Mouse (Mus musculus): ENCODE measurements at regions not wholly inside any gene's neighbourhood (a gene's known extent, or its start where the extent isn't known, plus 50 kb on each side); places are given as distances from the start of the nearest gene placed in this dataset.

DNA sequence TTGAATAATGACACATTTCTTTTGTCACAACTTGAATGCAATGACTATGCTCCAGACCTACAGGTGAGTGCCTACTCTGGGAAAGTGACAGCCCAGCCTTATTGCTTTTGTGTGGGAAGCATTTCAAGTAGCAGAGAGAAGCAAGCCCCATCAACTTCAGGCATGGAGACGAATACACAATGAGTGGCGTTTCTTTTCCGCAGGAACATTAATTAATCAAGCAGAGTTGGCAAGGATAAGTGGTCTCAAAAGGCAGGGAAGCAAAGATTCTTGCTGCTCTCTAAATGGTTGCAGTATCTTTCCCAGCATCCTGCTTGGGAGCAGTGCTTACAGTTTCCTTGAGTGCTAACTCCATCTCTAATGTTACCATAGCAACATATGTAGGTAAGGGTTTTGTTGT is 285.6 kb upstream of the Pkdcc start:
- H3K27me3 ChIP-seq (ENCODE audit: control insufficient read depth, insufficient read depth, low read length) = no peaks in the 10 kb centered on the region
- H3K4me3 ChIP-seq (ENCODE audit: low read depth, low read length) = no peak overlapping the region
- no peaks in the 10 kb centered on the region for H3K4me1 ChIP-seq (ENCODE audit: control insufficient read depth, insufficient read depth, low read length)
- ATAC-seq (ENCODE audit: insufficient read depth, low FRiP score, low TSS enrichment) (no peak), DNase-seq (ENCODE audit: low spot score) (no peak)
- WGBS = 59% methylated on average over 3 of the region's 3 CpGs
- H3K27ac ChIP-seq (ENCODE audit: low read depth, low read length) = no peak overlapping the region
- H3K9ac ChIP-seq (ENCODE audit: low read length) = no peak overlapping the region
- H3K9me3 ChIP-seq (ENCODE audit: control insufficient read depth, low read length) = no peaks in the 10 kb centered on the region
- H3K4me2 ChIP-seq (ENCODE audit: low read depth) = no peak overlapping the region
- H3K36me3 ChIP-seq (ENCODE audit: control insufficient read depth, insufficient read depth, low read length) = no peaks in the 10 kb centered on the region

DNA sequence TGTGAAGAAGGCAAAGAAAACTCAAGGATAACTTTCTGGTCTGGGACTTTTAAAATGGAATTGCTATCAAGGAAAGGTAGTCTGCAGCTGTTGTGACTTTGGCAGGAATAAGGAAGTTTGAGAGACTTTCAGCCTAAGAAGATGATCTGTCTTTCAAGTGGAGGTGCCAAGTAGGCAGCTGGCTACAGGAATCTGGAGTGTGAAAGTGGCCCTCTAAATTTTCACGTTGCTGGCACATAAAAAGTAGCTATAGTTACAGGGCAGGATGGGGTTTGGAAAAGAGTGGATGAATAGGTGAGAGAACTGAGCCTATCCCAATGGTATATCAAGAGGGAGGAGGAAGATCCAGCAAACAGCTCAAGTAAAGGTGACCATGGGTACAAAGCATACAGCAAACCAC is 284.4 kb upstream of the Pkdcc start:
- ATAC-seq (ENCODE audit: insufficient read depth, low FRiP score, low TSS enrichment) (no peak), DNase-seq (ENCODE audit: low spot score) (no peak)
- H3K27ac ChIP-seq (ENCODE audit: low read depth, low read length) = no peak overlapping the region
- H3K9me3 ChIP-seq (ENCODE audit: control insufficient read depth, low read length) = no peaks in the 10 kb centered on the region
- no peak overlapping the region for H3K9ac ChIP-seq (ENCODE audit: low read length)
- no peaks in the 10 kb centered on the region for H3K4me1 ChIP-seq (ENCODE audit: control insufficient read depth, insufficient read depth, low read length)
- 47% methylated on average over 1 of the region's 1 CpGs for WGBS
- H3K4me3 ChIP-seq (ENCODE audit: low read depth, low read length) = no peak overlapping the region
- H3K36me3 ChIP-seq (ENCODE audit: control insufficient read depth, insufficient read depth, low read length) = no peaks in the 10 kb centered on the region
- H3K27me3 ChIP-seq (ENCODE audit: control insufficient read depth, insufficient read depth, low read length) = no peaks in the 10 kb centered on the region
- no peak overlapping the region for H3K4me2 ChIP-seq (ENCODE audit: low read depth)

DNA sequence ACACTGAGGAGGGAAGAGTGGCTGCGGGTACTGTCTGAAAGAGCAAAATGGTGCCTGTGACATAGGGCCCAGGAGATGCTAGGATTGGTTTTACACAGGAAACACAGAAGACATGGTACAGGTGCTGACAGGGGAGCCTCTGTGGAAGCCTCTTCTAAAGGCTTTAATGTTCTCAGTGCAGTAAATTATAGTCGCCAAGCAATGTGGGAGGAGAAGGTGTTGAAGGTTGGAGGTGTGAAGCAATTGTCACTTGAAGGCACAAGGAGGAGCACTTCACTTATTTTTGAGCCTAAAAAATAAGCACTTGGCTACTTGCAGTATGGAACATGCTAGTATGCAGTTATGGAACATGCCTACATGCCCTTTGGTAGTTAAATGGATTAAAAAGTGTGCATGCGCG is 283.6 kb upstream of the Pkdcc start:
- H3K36me3 ChIP-seq (ENCODE audit: control insufficient read depth, insufficient read depth, low read length) = no peaks in the 10 kb centered on the region
- H3K9ac ChIP-seq (ENCODE audit: low read length) = no peak overlapping the region
- H3K4me3 ChIP-seq (ENCODE audit: low read depth, low read length) = no peak overlapping the region
- no peak overlapping the region for H3K4me2 ChIP-seq (ENCODE audit: low read depth)
- no peak overlapping the region for H3K27ac ChIP-seq (ENCODE audit: low read depth, low read length)
- 83% methylated on average over 4 of the region's 4 CpGs for WGBS
- DNase-seq (ENCODE audit: low spot score) (no peak), ATAC-seq (ENCODE audit: insufficient read depth, low FRiP score, low TSS enrichment) (no peak)
- no peaks in the 10 kb centered on the region for H3K9me3 ChIP-seq (ENCODE audit: control insufficient read depth, low read length)
- no peaks in the 10 kb centered on the region for H3K4me1 ChIP-seq (ENCODE audit: control insufficient read depth, insufficient read depth, low read length)
- no peaks in the 10 kb centered on the region for H3K27me3 ChIP-seq (ENCODE audit: control insufficient read depth, insufficient read depth, low read length)

DNA sequence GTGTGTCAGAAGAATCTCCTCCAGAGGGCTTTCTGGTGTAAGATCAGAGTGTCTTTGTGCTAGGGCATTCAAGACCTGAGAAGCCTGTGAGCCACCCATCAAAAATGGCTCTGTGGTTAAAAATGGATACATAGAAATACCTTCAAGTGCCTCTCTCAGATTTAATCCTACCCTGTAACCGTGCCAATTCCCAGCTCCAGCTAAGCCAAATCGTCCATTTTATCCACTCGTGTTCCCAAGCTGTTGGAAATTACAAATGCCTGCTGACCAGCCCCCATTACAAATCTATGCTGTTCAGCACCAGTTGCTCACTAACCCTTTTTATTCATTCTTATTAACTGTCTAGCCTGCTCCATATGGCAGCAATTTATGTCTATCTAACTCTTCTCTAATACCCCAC is 278.3 kb upstream of the Pkdcc start:
- Histone ChIP-seq H3K36me3 (ENCODE audit: control insufficient read depth, insufficient read depth, low read length) (no peaks in the 10 kb centered on the region), H3K27me3 (ENCODE audit: control insufficient read depth, insufficient read depth, low read length) (no peaks in the 10 kb centered on the region), H3K9ac (ENCODE audit: low read length) (no peak overlapping the region), H3K4me1 (ENCODE audit: control insufficient read depth, insufficient read depth, low read length) (no peaks in the 10 kb centered on the region), H3K4me3 (ENCODE audit: low read depth, low read length) (no peak overlapping the region), H3K4me2 (ENCODE audit: low read depth) (no peak overlapping the region), H3K9me3 (ENCODE audit: control insufficient read depth, low read length) (no peaks in the 10 kb centered on the region), H3K27ac (ENCODE audit: low read depth, low read length) (no peak overlapping the region)
- no peak for DNase-seq (ENCODE audit: low spot score)
- no peak for ATAC-seq (ENCODE audit: insufficient read depth, low FRiP score, low TSS enrichment)
- 81% methylated on average over 3 of the region's 3 CpGs for WGBS

DNA sequence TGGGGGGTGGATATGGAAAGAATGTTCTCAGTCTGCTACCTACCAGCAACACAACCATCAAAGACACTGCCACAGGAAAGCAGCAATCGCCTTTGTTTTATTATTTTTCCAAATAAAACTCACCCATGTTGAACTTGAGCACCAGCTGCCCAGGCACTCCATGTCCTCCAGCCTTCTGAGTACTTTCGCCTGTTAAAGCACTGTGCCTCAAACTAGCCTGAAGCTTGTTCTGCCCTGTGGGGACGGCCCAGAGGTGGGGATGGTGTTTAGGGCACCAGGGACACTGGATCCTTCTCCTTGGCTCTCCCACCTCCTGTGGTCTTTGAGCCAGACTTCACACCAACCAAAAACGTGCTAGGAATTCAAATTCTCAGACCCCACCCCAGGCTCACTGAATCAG is 269.0 kb upstream of the Pkdcc start:
- no peaks in the 10 kb centered on the region for H3K27me3 ChIP-seq (ENCODE audit: control insufficient read depth, insufficient read depth, low read length)
- no peak overlapping the region for H3K27ac ChIP-seq (ENCODE audit: low read depth, low read length)
- no peaks in the 10 kb centered on the region for H3K36me3 ChIP-seq (ENCODE audit: control insufficient read depth, insufficient read depth, low read length)
- no peak overlapping the region for H3K9ac ChIP-seq (ENCODE audit: low read length)
- WGBS = 63% methylated on average over 4 of the region's 4 CpGs
- ATAC-seq (ENCODE audit: insufficient read depth, low FRiP score, low TSS enrichment) (no peak), DNase-seq (ENCODE audit: low spot score) (no peak)
- no peak overlapping the region for H3K4me3 ChIP-seq (ENCODE audit: low read depth, low read length)
- no peaks in the 10 kb centered on the region for H3K9me3 ChIP-seq (ENCODE audit: control insufficient read depth, low read length)
- no peak overlapping the region for H3K4me2 ChIP-seq (ENCODE audit: low read depth)
- H3K4me1 ChIP-seq (ENCODE audit: control insufficient read depth, insufficient read depth, low read length) = no peaks in the 10 kb centered on the region

DNA sequence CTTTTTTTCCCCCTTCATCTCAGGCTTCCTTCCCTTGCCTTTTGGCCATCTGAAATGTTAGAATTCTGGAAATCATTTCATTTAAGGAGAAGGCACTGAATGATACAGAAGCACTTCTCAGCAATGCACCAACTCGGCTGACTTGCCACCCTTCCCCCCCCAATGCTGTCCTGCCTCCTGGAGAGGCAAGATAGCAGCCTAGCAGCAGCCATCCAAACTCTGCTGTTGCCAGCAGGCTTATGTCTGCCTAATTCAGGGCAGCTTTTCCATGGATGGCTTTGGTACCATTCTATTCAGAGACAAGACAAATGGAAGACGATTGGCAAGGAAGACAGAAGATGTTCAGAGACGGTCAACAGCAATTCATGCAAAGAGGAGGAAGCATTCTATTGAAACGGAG is 265.3 kb upstream of the Pkdcc start:
- H3K27me3 ChIP-seq (ENCODE audit: control insufficient read depth, insufficient read depth, low read length) = no peaks in the 10 kb centered on the region
- H3K9ac ChIP-seq (ENCODE audit: low read length) = no peak overlapping the region
- DNase-seq (ENCODE audit: low spot score) = no peak
- 69% methylated on average over 4 of the region's 4 CpGs for WGBS
- no peak overlapping the region for H3K4me2 ChIP-seq (ENCODE audit: low read depth)
- no peaks in the 10 kb centered on the region for H3K36me3 ChIP-seq (ENCODE audit: control insufficient read depth, insufficient read depth, low read length)
- no peak for ATAC-seq (ENCODE audit: insufficient read depth, low FRiP score, low TSS enrichment)
- no peaks in the 10 kb centered on the region for H3K4me1 ChIP-seq (ENCODE audit: control insufficient read depth, insufficient read depth, low read length)
- H3K4me3 ChIP-seq (ENCODE audit: low read depth, low read length) = no peak overlapping the region
- no peak overlapping the region for H3K27ac ChIP-seq (ENCODE audit: low read depth, low read length)
- H3K9me3 ChIP-seq (ENCODE audit: control insufficient read depth, low read length) = no peaks in the 10 kb centered on the region

DNA sequence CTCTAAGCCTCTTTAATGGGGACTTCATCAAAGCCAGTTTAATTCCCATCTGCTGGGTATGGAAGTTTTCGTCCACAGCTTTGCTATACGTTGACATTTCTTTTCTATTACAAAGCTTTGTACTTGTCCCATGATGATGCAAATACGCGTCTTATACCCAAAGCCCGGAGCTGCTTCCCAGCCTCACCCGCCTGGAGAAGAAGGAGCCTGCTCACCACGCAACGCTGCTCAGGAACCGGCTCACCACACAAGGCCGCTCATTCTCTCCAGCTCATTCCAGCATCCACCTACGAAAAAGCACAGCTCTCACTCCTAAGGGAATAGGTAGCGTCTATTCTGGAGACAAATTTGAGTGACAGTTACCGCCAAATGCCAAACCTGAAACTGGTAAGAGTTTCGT is 264.8 kb upstream of the Pkdcc start:
- no peaks in the 10 kb centered on the region for H3K27me3 ChIP-seq (ENCODE audit: control insufficient read depth, insufficient read depth, low read length)
- no peaks in the 10 kb centered on the region for H3K36me3 ChIP-seq (ENCODE audit: control insufficient read depth, insufficient read depth, low read length)
- 91% methylated on average over 14 of the region's 14 CpGs for WGBS
- H3K4me1 ChIP-seq (ENCODE audit: control insufficient read depth, insufficient read depth, low read length) = no peaks in the 10 kb centered on the region
- H3K9me3 ChIP-seq (ENCODE audit: control insufficient read depth, low read length) = no peaks in the 10 kb centered on the region
- H3K9ac ChIP-seq (ENCODE audit: low read length) = no peak overlapping the region
- no peak overlapping the region for H3K4me2 ChIP-seq (ENCODE audit: low read depth)
- H3K27ac ChIP-seq (ENCODE audit: low read depth, low read length) = no peak overlapping the region
- no peak for ATAC-seq (ENCODE audit: insufficient read depth, low FRiP score, low TSS enrichment)
- H3K4me3 ChIP-seq (ENCODE audit: low read depth, low read length) = no peak overlapping the region
- no peak for DNase-seq (ENCODE audit: low spot score)

DNA sequence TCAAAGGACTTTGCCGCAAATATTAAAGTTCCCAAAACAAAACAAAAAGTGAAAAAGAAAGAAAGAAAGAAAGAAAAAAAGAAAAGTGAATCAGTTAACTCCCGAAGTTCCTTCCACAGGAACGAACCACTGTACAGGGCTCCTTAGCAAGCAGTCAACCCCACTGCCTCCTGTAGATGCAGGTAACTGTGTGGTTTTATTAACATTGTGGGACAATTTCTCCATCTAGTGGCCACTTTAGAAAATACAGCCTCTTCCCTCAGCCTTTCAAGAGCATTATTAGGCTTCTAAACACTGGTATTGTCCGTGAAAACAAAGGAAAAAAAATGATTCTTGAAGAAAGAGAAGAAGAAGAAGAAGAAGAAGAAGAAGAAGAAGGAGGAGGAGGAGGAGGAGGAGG is 257.7 kb upstream of the Pkdcc start:
- H3K27me3 ChIP-seq (ENCODE audit: control insufficient read depth, insufficient read depth, low read length) = no peaks in the 10 kb centered on the region
- ATAC-seq (ENCODE audit: insufficient read depth, low FRiP score, low TSS enrichment) (no peak; the same call in 1 of the 2 replicates), DNase-seq (ENCODE audit: low spot score) (peak; percentile 43)
- no peaks in the 10 kb centered on the region for H3K4me1 ChIP-seq (ENCODE audit: control insufficient read depth, insufficient read depth, low read length)
- no peak overlapping the region for H3K27ac ChIP-seq (ENCODE audit: low read depth, low read length)
- no peak overlapping the region for H3K4me3 ChIP-seq (ENCODE audit: low read depth, low read length)
- no peaks in the 10 kb centered on the region for H3K36me3 ChIP-seq (ENCODE audit: control insufficient read depth, insufficient read depth, low read length)
- H3K9ac ChIP-seq (ENCODE audit: low read length) = no peak overlapping the region
- no peak overlapping the region for H3K4me2 ChIP-seq (ENCODE audit: low read depth)
- H3K9me3 ChIP-seq (ENCODE audit: control insufficient read depth, low read length) = no peaks in the 10 kb centered on the region
- WGBS = 54% methylated on average over 4 of the region's 4 CpGs

DNA sequence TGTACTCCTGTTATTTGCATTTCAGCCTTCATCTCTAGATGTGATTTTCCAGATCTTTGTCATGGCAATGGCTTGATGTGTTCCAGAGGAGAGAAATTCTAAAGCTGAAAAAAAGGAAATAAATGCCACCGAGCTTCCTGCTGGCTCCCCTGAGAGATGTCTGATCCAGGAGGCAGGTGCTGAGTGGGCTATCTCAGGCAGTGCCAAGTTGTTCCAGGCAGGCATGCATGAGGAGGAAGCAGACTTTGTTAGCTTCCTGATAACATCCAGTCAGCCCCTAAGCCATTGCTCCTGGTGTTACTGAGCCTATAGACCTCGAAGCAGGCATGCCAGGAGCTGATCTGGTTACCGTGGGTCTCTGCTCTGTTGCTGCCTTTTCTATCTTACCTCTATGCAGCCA is 251.7 kb upstream of the Pkdcc start:
- H3K27me3 ChIP-seq (ENCODE audit: control insufficient read depth, insufficient read depth, low read length) = no peaks in the 10 kb centered on the region
- no peak overlapping the region for H3K27ac ChIP-seq (ENCODE audit: low read depth, low read length)
- no peaks in the 10 kb centered on the region for H3K9me3 ChIP-seq (ENCODE audit: control insufficient read depth, low read length)
- no peak for ATAC-seq (ENCODE audit: insufficient read depth, low FRiP score, low TSS enrichment)
- H3K9ac ChIP-seq (ENCODE audit: low read length) = no peak overlapping the region
- DNase-seq (ENCODE audit: low spot score) = no peak
- no peak overlapping the region for H3K4me2 ChIP-seq (ENCODE audit: low read depth)
- H3K4me1 ChIP-seq (ENCODE audit: control insufficient read depth, insufficient read depth, low read length) = no peaks in the 10 kb centered on the region
- H3K4me3 ChIP-seq (ENCODE audit: low read depth, low read length) = no peak overlapping the region
- 89% methylated on average over 3 of the region's 3 CpGs for WGBS
- H3K36me3 ChIP-seq (ENCODE audit: control insufficient read depth, insufficient read depth, low read length) = no peaks in the 10 kb centered on the region

All from neural tube, embryonic 11.5 days (tissue).